Mouse (Mus musculus) intestine, postnatal 0 days (tissue): ENCODE measurements around the gene Prune2. TPM values are rescaled to one million over a fixed set of nuclear protein-coding genes. Genes with fewer than 3 reads are reported as not detected.

Experiments
- ATAC-seq: fragments of 200-750 bp; cut with Nextera tagmentation; 2 replicates; pipeline ENCODE4 v1.8.0; 2017; ENCODE audit warnings: mild to moderate bottlenecking, moderate TSS enrichment, moderate library complexity
- H3K27ac ChIP-seq: fragments of 300-500 bp; sonication (generic); 2 replicates; pipeline ENCODE4 v1.5.1; 2014; ENCODE audit warnings: mild to moderate bottlenecking, low read depth, low read length, moderate library complexity
- H3K27me3 ChIP-seq: fragments of 300-500 bp; sonication (generic); replicated peaks from 2 replicates; pipeline ENCODE4 v1.6.1; 2014; ENCODE audit warnings: low read length, mixed read lengths; ENCODE audit not compliant: control insufficient read depth, insufficient read depth
- H3K36me3 ChIP-seq: fragments of 300-500 bp; sonication (generic); 2 replicates; pipeline ENCODE4 v1.6.1; 2014; ENCODE audit warnings: mild to moderate bottlenecking, moderate library complexity; ENCODE audit not compliant: control insufficient read depth, insufficient read depth
- H3K4me1 ChIP-seq: fragments of 300-500 bp; sonication (generic); replicated peaks from 2 replicates; pipeline ENCODE4 v1.6.1; 2014; ENCODE audit warnings: antibody characterized with exemption, low read length, mixed read lengths; ENCODE audit not compliant: control insufficient read depth, insufficient read depth
- H3K4me2 ChIP-seq: fragments of 300-500 bp; sonication (generic); replicated peaks from 2 replicates; pipeline ENCODE4 v1.6.1; 2014; ENCODE audit warnings: low read depth, mild to moderate bottlenecking, moderate library complexity
- H3K4me3 ChIP-seq: fragments of 300-500 bp; sonication (generic); 2 replicates; pipeline ENCODE4 v1.5.1; 2014; ENCODE audit warnings: low read depth, low read length
- H3K9ac ChIP-seq: fragments of 300-500 bp; sonication (generic); 2 replicates; pipeline ENCODE4 v1.6.1; 2014; ENCODE audit warnings: mild to moderate bottlenecking, low read depth, low read length
- H3K9me3 ChIP-seq: fragments of 300-500 bp; sonication (generic); 2 replicates; pipeline ENCODE4 v1.6.1; 2016; ENCODE audit warnings: mixed run types; ENCODE audit not compliant: control insufficient read depth
- CTCF ChIP-seq: sonication (generic); IDR thresholded peaks from 2 replicates; pipeline ENCODE4 v1.5.1; 2016; ENCODE audit warnings: low read depth, mild to moderate bottlenecking, control low read depth, antibody characterized with exemption, moderate library complexity
- WGBS: fragments of 180-500 bp; shearing (Covaris S2); extraction: QIAGEN DNeasy Blood & Tissue Kit; methylation state at CpG from one replicate; pipeline ENCODE4 v1.1.7; 2014; 5-methylcytosine and 5-hydroxymethylcytosine counted together
- polyA plus RNA-seq: library from polyadenylated mRNA; unstranded; fragments of >200 nt; fragmentation: Nextera tagmentation; extraction: Ambion mirVana; gene quantifications from 2 replicates; pipeline ENCODE4 v1.2.1, GENCODE M21; 2015

Gene Prune2
- polyA plus RNA-seq, 1 experiment from 2014 or later, result 1.1 TPM

DNA sequence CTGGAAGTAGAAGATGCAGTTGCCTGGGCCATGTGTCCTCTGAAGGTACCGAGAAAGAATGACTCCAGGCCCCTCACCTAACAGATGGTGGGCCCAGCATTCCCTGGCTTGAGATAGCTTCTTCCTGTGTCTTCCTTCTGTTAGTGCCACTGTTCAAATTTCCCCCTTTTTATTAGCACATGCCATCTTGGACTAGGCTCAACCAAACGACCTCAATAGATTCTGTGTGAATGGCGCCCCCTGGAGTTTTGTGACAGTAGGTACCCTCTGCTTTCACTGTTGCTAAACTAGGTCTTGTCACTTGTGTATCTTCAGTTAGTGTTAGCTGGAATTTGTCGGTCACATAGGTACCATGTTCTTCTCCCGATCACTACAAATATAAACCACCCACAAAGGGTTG lies 29.0 kb downstream of the Prune2 start:
- WGBS, result 49% methylated on average over 5 of the region's 5 CpGs
- no peak overlapping the region for H3K27ac ChIP-seq
- no peak overlapping the region for H3K4me3 ChIP-seq
- no peaks in the 10 kb centered on the region for H3K4me1 ChIP-seq
- no peak overlapping the region for H3K9ac ChIP-seq
- no peaks in the 10 kb centered on the region for H3K36me3 ChIP-seq
- TF ChIP-seq CTCF, result peak; percentile 62
- H3K4me2 ChIP-seq, result no peak overlapping the region
- no peaks in the 10 kb centered on the region for H3K27me3 ChIP-seq
- no peaks in the 10 kb centered on the region for H3K9me3 ChIP-seq
- ATAC-seq, result no peak

DNA sequence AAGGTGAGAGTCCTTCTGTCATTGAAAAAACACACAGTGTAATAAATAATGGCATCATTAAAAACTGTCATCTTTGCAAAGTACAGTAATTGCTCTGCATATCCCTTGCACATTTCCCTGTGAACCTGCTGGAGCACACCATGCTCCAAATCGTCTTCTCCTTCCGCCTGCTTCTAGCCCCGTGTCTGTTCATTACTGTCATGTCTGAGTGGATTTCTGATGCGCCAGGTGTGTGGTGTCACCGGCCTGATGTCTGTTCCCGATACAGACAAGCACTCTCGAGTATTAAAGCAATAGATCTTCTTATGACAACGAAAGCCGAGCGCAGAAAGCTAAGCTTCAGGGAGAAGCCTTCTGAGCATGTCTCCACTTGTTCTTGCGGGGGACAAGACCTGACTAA lies 32.1 kb downstream of the Prune2 start:
- H3K9me3 ChIP-seq, result no peaks in the 10 kb centered on the region
- no peaks in the 10 kb centered on the region for H3K27me3 ChIP-seq
- no peaks in the 10 kb centered on the region for H3K4me1 ChIP-seq
- no peak overlapping the region for H3K4me2 ChIP-seq
- H3K36me3 ChIP-seq, result no peaks in the 10 kb centered on the region
- no peak for TF ChIP-seq CTCF
- no peak overlapping the region for H3K27ac ChIP-seq
- 83% methylated on average over 11 of the region's 11 CpGs for WGBS
- no peak overlapping the region for H3K4me3 ChIP-seq
- H3K9ac ChIP-seq, result no peak overlapping the region
- ATAC-seq, result no peak

DNA sequence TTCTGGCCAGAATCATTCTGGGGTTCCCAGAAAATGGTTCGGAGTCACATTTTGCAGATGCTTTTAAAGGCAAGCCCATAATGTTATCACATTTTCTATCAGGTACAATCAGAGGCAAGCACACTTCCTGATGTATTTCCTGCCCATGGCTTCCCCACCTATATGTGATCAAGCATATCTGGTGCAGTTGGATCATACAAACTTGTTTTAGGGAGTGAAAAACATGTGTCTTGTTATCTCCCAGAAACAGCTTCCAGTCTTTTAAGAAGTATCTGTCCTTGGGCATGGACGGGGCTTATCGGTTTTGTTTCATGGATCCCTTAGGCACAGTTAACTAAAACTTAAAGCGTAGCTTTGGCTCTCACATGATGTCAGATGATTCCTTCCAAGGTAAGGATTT lies 36.2 kb downstream of the Prune2 start:
- Histone ChIP-seq H3K27ac (no peak overlapping the region), H3K4me1 (no peaks in the 10 kb centered on the region), H3K4me2 (no peak overlapping the region), H3K27me3 (no peaks in the 10 kb centered on the region), H3K9ac (no peak overlapping the region), H3K4me3 (no peak overlapping the region), H3K36me3 (no peaks in the 10 kb centered on the region), H3K9me3 (no peaks in the 10 kb centered on the region)
- TF ChIP-seq CTCF, result no peak
- ATAC-seq, result no peak
- 82% methylated on average over 4 of the region's 4 CpGs for WGBS

DNA sequence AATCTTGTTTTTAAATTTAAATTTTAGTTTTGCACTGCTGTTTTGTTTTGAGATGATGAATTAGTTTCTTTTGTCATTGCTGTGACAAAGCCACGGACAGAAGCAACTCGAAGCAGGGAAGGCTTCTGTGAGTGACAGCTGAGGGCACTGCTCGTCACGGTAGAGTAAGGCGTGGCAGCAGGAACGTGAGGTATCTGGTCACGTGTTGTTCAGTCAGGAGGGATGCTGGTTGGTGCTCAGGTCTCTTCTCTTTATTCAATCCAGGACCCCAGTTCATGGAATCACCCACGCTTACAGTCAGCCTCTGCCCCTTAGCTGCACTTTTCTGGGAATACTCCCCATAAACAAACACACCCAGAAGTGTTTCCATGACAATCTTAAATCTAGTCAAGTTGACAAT lies 38.3 kb downstream of the Prune2 start:
- ATAC-seq, result no peak
- no peak for TF ChIP-seq CTCF
- no peaks in the 10 kb centered on the region for H3K9me3 ChIP-seq
- H3K27ac ChIP-seq, result no peak overlapping the region
- H3K9ac ChIP-seq, result no peak overlapping the region
- H3K27me3 ChIP-seq, result no peaks in the 10 kb centered on the region
- no peak overlapping the region for H3K4me3 ChIP-seq
- no peaks in the 10 kb centered on the region for H3K4me1 ChIP-seq
- H3K36me3 ChIP-seq, result no peaks in the 10 kb centered on the region
- H3K4me2 ChIP-seq, result no peak overlapping the region
- WGBS, result 70% methylated on average over 8 of the region's 8 CpGs

DNA sequence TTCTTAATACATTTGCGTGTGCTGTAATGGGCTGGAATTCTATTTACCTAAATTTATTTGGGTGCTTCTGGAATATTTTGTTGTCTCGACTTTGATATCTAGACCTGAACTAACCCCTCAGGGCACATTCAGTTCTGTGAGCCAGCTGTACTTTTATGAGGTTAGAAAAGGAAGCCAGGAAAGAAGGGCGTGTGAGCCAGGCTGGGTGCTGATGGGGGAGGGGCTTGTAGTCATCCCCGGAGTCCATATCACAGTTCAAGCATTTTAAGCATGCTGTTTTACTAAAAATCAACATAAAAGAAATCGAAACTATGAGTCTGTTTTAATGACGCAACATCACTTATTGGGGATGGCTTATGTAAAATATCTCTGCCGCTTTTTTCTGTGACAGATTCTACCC lies 42.0 kb downstream of the Prune2 start:
- ATAC-seq, result no peak
- H3K4me1 ChIP-seq, result no peaks in the 10 kb centered on the region
- 72% methylated on average over 7 of the region's 7 CpGs for WGBS
- no peaks in the 10 kb centered on the region for H3K9me3 ChIP-seq
- H3K4me2 ChIP-seq, result no peak overlapping the region
- no peak overlapping the region for H3K9ac ChIP-seq
- no peak for TF ChIP-seq CTCF
- no peaks in the 10 kb centered on the region for H3K27me3 ChIP-seq
- no peak overlapping the region for H3K4me3 ChIP-seq
- H3K36me3 ChIP-seq, result no peaks in the 10 kb centered on the region
- no peak overlapping the region for H3K27ac ChIP-seq

DNA sequence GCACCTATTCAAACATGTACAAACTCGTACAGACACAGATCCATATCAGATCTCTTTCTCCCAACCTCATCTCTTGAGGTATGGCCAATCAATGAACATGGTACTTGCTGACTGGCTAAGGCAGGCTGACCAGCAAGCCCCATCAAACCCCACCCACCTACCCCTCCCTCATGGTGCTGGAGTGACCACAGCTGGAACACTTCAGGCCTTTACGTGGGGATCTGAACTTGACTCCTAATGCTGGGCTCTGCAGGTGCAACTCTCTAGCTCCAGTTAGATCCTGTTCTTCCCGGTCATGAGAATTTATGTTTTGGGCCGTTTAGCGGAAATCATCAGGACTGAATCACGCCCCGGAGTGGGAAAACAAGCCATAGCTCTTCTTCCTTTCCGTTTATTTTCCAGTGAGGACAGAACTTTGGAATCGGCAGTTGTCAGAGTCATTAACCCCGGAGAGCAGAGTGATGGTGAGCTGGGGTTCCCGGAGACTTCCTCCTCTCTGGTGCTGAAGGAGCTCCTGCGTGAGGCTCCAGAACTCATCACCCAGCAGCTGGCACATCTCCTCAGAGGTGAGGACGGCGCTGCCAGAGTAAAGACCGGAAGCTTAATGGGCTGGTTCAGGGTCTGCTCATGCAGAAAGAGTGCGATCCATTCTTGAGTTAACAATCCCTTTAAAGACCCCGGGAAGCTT lies 50.4 kb downstream of the Prune2 start:
- H3K9ac ChIP-seq, result no peak overlapping the region
- H3K9me3 ChIP-seq, result no peaks in the 10 kb centered on the region
- H3K36me3 ChIP-seq, result no peaks in the 10 kb centered on the region
- ATAC-seq, result no peak
- no peak overlapping the region for H3K4me3 ChIP-seq
- WGBS, result 58% methylated on average over 17 of the region's 17 CpGs
- TF ChIP-seq CTCF, result no peak
- no peak overlapping the region for H3K4me2 ChIP-seq
- no peaks in the 10 kb centered on the region for H3K27me3 ChIP-seq
- no peak overlapping the region for H3K27ac ChIP-seq
- H3K4me1 ChIP-seq, result peaks cover 4% of the 10 kb centered on the region
